Mouse (Mus musculus) erythroblast, embryonic 14.5 days (primary cell): ENCODE data around the gene Pcx.

Experiments
- GATA1 ChIP-seq: IDR thresholded peaks from 2 replicates; pipeline ENCODE4 v1.6.1; 2012; ENCODE audit warnings: low read length, inconsistent platforms, mixed read lengths
- TAL1 ChIP-seq: IDR thresholded peaks from 3 replicates; pipeline ENCODE4 v1.6.1; 2012; ENCODE audit warnings: low read length, inconsistent platforms, mixed read lengths

- no peak for TF ChIP-seq TAL1
- no peak for TF ChIP-seq GATA1
Measured at GRCm38 (mm10) chr19:4614305-4615150, 104.3 kb downstream of the Pcx start.
